Mouse (Mus musculus) layer of hippocampus, adult 8-10 months (tissue): Measurements from ENCODE around the gene 4930555G01Rik. TPM values are rescaled to one million over a fixed set of nuclear protein-coding genes. Genes with fewer than 3 reads are reported as not detected.
"Not testable (repeated sequence)": the region's sequence is repeated elsewhere in the genome, so short reads cannot be mapped to it uniquely, and the experiment has no call there.

Experiments used
- DNase-seq, 2 experiments: peaks; one replicate each; pipeline ENCODE4 v3.0.0; 2022; ENCODE audit warnings: low spot score in 2 of 2
- total RNA-seq, 4 experiments: library from RNA; stranded (reverse); gene quantifications; 2 replicates each; pipeline ENCODE4 v1.2.4; 2022

The 4930555G01Rik gene
- not detected for total RNA-seq

GRCm38 (mm10) chr14:5050329-5050728 lies at the start of gene 4930555G01Rik:
Gene 4930555G01Rik (plus strand): TSS chr14:5050629.
- not testable (repeated sequence) for DNase-seq

- DNase-seq: not testable (repeated sequence)
These were observed 34.8 kb upstream of the 4930555G01Rik start, which contains the start of gene Gm3298 for GRCm38 (mm10) chr14:5015591-5015990. Gene Gm3298 (plus strand): TSS chr14:5015891.

DNA sequence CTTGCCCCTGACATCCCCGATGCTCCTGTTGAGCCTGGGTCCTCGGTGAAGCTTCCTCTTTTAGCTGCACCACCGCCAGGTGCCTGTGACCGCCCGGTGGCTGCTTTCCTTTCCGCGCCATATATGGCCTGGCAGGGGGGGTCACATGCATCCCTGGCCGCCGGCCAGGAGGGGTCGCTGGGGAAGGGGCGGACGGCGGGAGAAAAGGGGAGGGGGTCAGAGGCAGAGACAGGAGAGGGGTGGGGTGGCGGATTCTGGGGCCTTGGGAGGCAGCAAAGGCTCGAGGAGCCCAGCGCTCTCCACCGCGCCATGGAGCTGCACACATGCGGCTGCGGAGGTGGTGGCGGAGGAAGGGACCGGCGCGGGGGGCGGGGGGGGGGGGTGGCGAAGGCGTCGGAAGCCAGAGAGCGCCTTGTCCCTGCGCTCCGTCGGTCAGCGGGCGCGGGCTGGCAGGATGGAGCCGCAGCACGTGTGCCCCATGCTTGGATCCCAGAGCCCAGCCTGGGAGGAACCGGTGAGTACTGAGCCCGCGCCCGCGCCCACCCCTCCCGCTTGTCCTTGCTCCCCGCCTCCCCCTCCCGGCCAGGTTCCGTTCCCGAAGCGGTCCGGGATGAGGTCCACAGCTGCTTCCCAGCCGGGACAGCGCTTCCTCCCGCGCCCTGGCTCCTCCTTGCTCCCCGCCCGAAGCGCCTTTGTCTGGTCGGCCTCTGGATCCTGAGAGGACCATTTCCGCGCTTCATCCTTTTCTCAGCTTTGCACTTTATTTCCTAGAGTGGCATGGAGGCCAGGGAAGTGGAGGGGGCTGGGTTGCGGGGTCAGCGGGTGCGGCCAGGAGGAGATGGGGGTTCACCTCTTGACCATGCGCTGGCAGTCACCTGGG lies 20.4 kb downstream of the 4930555G01Rik start, which contains the start of gene Gm8281:
Gene Gm8281 (plus strand): TSS at position 430 of the 880 bp plus-strand sequence.
- DNase-seq: not testable (repeated sequence)

Other genes starting within 250 kb of the 4930555G01Rik start
- gene Gm3269, start 212.5 kb upstream of the 4930555G01Rik start, total RNA-seq: not detected
- 10 to 100 TPM in 2 of 4 experiments, 1 to 10 TPM in 2; 4.4 to 16.1 (median 7.7) TPM for gene Gm3264, start 195.1 kb upstream of the 4930555G01Rik start, total RNA-seq
- gene Gm3278, start 158.2 kb upstream of the 4930555G01Rik start, total RNA-seq: not detected
- not detected for gene Gm8297, start 66.7 kb upstream of the 4930555G01Rik start, total RNA-seq
- 1 to 10 TPM in 1 of 4 experiments, not detected in 3; 2.0 TPM for gene Gm3298, start 34.7 kb upstream of the 4930555G01Rik start, total RNA-seq
- 1 to 10 TPM; 1.8 to 2.7 (median 2.3) TPM for gene Gm8281, start 20.4 kb downstream of the 4930555G01Rik start, total RNA-seq
- not detected for gene Gm8279, start 80.9 kb downstream of the 4930555G01Rik start, total RNA-seq
- gene Gm3317, start 113.9 kb downstream of the 4930555G01Rik start, total RNA-seq: not detected
- not detected for gene Gm8271, start 135.2 kb downstream of the 4930555G01Rik start, total RNA-seq
- under 1 TPM in 1 of 4 experiments, not detected in 3; 0.49 TPM for gene Gm3526, start 210.0 kb downstream of the 4930555G01Rik start, total RNA-seq